Mouse (Mus musculus) limb, embryonic 11.5 days (tissue): ENCODE measurements at regions not wholly inside any gene's neighbourhood (a gene's known extent, or its start where the extent isn't known, plus 50 kb on each side); places are given as distances from the start of the nearest gene placed in this dataset.
A peak's percentile ranks its signal among the peaks of the same experiment; 100 is the strongest.

Experiments
- ATAC-seq: fragments of 200-750 bp; cut with Nextera tagmentation; 2 replicates; pipeline ENCODE4 v1.8.0; 2017; ENCODE audit warnings: low read depth; ENCODE audit not compliant: insufficient number of reproducible peaks, low FRiP score, low TSS enrichment
- DNase-seq: peaks from one replicate; pipeline ENCODE4 v3.0.0-alpha.2; 2015; ENCODE audit warnings: low spot score
- H3K27ac ChIP-seq: fragments of 300-500 bp; sonication (generic); replicated peaks from 2 replicates; pipeline ENCODE4 v1.5.1; 2014; ENCODE audit warnings: low read depth, mild to moderate bottlenecking, low read length
- H3K27me3 ChIP-seq: fragments of 300-500 bp; sonication (generic); 2 replicates; pipeline ENCODE4 v1.6.1; 2014; ENCODE audit warnings: mild to moderate bottlenecking, low read length, mixed read lengths; ENCODE audit not compliant: control insufficient read depth, insufficient read depth
- H3K36me3 ChIP-seq: fragments of 300-500 bp; sonication (generic); 2 replicates; pipeline ENCODE4 v1.6.1; 2014; ENCODE audit warnings: mild to moderate bottlenecking, low read length, moderate library complexity, mixed read lengths; ENCODE audit not compliant: control insufficient read depth, insufficient read depth
- H3K4me1 ChIP-seq: fragments of 300-500 bp; sonication (generic); 2 replicates; pipeline ENCODE4 v1.6.1; 2014; ENCODE audit warnings: low read length, mixed read lengths; ENCODE audit not compliant: control insufficient read depth, insufficient read depth
- H3K4me2 ChIP-seq: fragments of 300-500 bp; sonication (generic); 2 replicates; pipeline ENCODE4 v1.6.1; 2014; ENCODE audit warnings: low read depth, mild to moderate bottlenecking, moderate library complexity; ENCODE audit not compliant: severe bottlenecking
- H3K4me3 ChIP-seq: fragments of 300-500 bp; sonication (generic); 2 replicates; pipeline ENCODE4 v1.5.1; 2014; ENCODE audit warnings: low read depth, low read length
- H3K9ac ChIP-seq: fragments of 300-500 bp; sonication (generic); 2 replicates; pipeline ENCODE4 v1.6.1; 2014; ENCODE audit warnings: mild to moderate bottlenecking, low read length
- H3K9me3 ChIP-seq: fragments of 300-500 bp; sonication (generic); 2 replicates; pipeline ENCODE4 v1.6.1; 2016; ENCODE audit warnings: low read length; ENCODE audit not compliant: control insufficient read depth
- WGBS: fragments of 180-500 bp; shearing (Covaris S2); extraction: QIAGEN DNeasy Blood & Tissue Kit; methylation state at CpG from one replicate; pipeline ENCODE4 v1.1.7; 2014; 5-methylcytosine and 5-hydroxymethylcytosine counted together

- no peaks in the 10 kb centered on the region for H3K36me3 ChIP-seq
- H3K9me3 ChIP-seq, result no peaks in the 10 kb centered on the region
- no peaks in the 10 kb centered on the region for H3K27me3 ChIP-seq
- no peak overlapping the region for H3K4me2 ChIP-seq
- no peak overlapping the region for H3K4me3 ChIP-seq
- H3K27ac ChIP-seq, result no peak overlapping the region
- no peaks in the 10 kb centered on the region for H3K4me1 ChIP-seq
- ATAC-seq (no peak), DNase-seq (no peak)
- no peak overlapping the region for H3K9ac ChIP-seq
Observed at GRCm38 (mm10) chr4:66556936-66557335, 152.5 kb upstream of the Astn2 start.

GRCm38 (mm10) chr4:66550306-66551104, 146.1 kb upstream of the Astn2 start:
- Histone ChIP-seq H3K4me1 (no peaks in the 10 kb centered on the region), H3K27ac (no peak overlapping the region), H3K4me2 (no peak overlapping the region), H3K9me3 (no peaks in the 10 kb centered on the region), H3K4me3 (no peak overlapping the region), H3K27me3 (no peaks in the 10 kb centered on the region), H3K9ac (no peak overlapping the region), H3K36me3 (no peaks in the 10 kb centered on the region)
- no peak for ATAC-seq
- WGBS, result 66% methylated on average over 3 of the region's 3 CpGs
- DNase-seq, result no peak

DNA sequence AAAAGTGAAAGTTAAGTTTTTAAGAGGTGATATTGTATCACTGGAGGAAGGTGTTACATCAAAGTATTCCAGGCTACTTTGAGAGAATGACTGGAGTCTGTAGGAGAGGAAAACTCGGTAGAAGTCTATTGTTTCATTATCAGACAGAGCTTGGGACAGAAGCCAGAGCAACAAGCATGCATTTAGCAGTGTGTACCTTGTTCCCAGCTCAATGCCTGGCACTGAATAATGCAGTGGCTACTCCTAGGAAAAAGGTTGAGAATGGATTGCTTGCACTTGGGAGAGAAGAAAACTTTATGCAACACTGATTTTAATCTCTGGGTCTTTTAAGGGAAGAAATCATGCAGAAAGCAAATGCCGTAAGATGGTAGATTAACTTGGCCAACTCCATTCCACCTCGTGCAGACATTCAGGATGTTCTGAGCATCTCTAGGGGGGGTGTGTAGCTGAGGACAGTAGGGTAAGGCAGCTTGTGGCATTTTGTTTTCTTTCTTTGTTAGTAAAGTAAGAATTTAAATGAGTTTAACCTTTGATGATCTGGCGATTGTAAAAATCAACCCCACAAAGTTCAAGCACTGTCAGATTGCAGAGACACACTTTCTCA, 138.5 kb upstream of the Astn2 start:
- H3K4me3 ChIP-seq, result no peak overlapping the region
- no peak overlapping the region for H3K9ac ChIP-seq
- no peaks in the 10 kb centered on the region for H3K27me3 ChIP-seq
- H3K27ac ChIP-seq, result no peak overlapping the region
- WGBS, result 69% methylated on average over 4 of the region's 4 CpGs
- no peak for DNase-seq
- ATAC-seq, result no peak
- no peaks in the 10 kb centered on the region for H3K36me3 ChIP-seq
- H3K4me1 ChIP-seq, result no peaks in the 10 kb centered on the region
- H3K9me3 ChIP-seq, result no peaks in the 10 kb centered on the region
- H3K4me2 ChIP-seq, result no peak overlapping the region

DNA sequence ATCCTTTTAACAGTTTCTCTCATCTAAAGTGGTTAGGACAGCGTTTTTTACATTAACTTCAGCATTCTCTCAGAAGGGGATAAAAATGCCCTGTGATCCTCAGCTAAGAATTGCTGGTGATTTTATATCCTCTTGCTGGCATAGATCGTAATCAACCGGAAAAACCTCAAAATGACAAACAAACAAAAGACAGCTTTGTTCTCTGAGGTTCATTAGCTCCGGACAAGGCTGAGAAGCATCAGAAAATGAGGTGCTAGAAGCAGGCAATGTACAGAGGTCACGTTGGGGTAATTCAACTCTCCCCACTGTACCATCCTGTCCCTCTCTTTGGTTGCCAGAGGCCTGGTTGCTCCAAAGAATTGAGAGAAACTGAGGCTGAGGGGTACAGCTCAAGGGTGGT, 120.0 kb upstream of the Astn2 start:
- no peaks in the 10 kb centered on the region for H3K4me1 ChIP-seq
- H3K27me3 ChIP-seq, result no peaks in the 10 kb centered on the region
- H3K36me3 ChIP-seq, result no peaks in the 10 kb centered on the region
- no peak overlapping the region for H3K27ac ChIP-seq
- ATAC-seq (no peak), DNase-seq (no peak)
- H3K4me3 ChIP-seq, result no peak overlapping the region
- H3K9ac ChIP-seq, result no peak overlapping the region
- no peaks in the 10 kb centered on the region for H3K9me3 ChIP-seq
- 73% methylated on average over 5 of the region's 5 CpGs for WGBS
- H3K4me2 ChIP-seq, result no peak overlapping the region

- WGBS, result 89% methylated on average over 2 of the region's 2 CpGs
- ATAC-seq (no peak), DNase-seq (no peak)
- Histone ChIP-seq H3K4me1 (no peaks in the 10 kb centered on the region), H3K9me3 (no peaks in the 10 kb centered on the region), H3K9ac (no peak overlapping the region), H3K4me2 (no peak overlapping the region), H3K27me3 (no peaks in the 10 kb centered on the region), H3K27ac (no peak overlapping the region), H3K36me3 (no peaks in the 10 kb centered on the region), H3K4me3 (no peak overlapping the region)
Observed at GRCm38 (mm10) chr4:66523886-66524245, 119.5 kb upstream of the Astn2 start.

DNA sequence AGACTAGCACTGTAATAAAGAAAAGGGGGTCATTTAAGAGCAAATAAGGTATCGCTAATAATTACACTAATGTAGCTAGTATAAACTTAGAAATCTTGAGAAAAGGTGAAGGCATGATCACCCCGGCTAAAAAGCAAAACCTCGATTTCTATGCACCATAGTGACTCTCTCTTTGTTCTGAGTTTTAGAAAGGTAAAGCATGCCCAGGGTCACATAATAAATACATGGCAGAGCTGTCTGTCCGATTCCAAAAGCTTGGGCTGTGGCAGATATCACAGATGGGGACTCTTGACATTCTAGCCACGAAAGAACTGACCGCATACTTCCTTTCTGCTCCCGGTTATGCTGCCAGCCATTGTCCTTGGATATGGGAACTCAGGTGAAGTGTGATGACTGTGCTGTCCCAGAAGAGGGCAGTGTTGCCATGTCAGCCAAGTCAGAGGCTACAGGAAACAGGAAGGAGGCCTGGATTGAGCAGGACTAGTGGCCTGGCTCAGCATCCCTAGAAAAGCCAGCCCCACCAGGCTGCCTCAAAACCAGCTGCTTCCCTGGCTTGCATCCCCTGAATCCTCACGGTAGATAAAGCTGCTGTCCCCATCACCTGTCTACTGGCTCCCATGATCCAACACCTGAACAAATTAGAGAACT, 119.0 kb upstream of the Astn2 start:
- no peaks in the 10 kb centered on the region for H3K9me3 ChIP-seq
- H3K4me1 ChIP-seq, result no peaks in the 10 kb centered on the region
- H3K9ac ChIP-seq, result no peak overlapping the region
- H3K4me3 ChIP-seq, result no peak overlapping the region
- no peaks in the 10 kb centered on the region for H3K27me3 ChIP-seq
- no peak overlapping the region for H3K4me2 ChIP-seq
- WGBS, result 46% methylated on average over 8 of the region's 8 CpGs
- DNase-seq, result peak; percentile 77
- H3K27ac ChIP-seq, result no peak overlapping the region
- no peaks in the 10 kb centered on the region for H3K36me3 ChIP-seq
- peak; percentile 77 for ATAC-seq

GRCm38 (mm10) chr4:66522097-66522809, 117.8 kb upstream of the Astn2 start:
- ATAC-seq, result no peak
- WGBS, result 86% methylated on average over 2 of the region's 2 CpGs

DNA sequence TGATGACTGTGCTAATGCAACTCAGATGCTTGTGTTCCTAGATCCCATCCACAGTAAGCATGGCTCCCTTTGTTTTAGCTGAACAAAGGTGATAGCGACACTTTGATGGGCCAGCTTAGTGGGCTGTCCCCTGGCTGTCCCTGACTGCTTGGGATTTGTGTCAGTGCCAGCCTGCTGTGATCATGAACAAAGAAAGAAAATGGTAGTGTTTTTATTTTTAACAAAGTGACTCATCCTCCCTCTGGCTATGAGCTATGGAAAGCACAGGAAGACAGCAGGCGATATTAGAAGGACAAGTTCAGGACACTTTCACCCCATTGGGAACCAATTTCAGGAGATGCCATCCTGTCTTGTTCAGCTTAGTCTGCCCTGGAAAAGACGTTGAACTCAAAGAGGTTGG, 116.4 kb upstream of the Astn2 start:
- no peak for DNase-seq
- Histone ChIP-seq H3K4me2 (no peak overlapping the region), H3K27ac (no peak overlapping the region), H3K4me1 (no peaks in the 10 kb centered on the region), H3K4me3 (no peak overlapping the region), H3K27me3 (no peaks in the 10 kb centered on the region), H3K36me3 (no peaks in the 10 kb centered on the region), H3K9me3 (no peaks in the 10 kb centered on the region), H3K9ac (no peak overlapping the region)
- ATAC-seq, result no peak
- WGBS, result 77% methylated on average over 3 of the region's 3 CpGs

More at GRCm38 (mm10) chr4:66522097-66522809, 117.8 kb upstream of the Astn2 start:
- DNase-seq, result no peak
- Histone ChIP-seq H3K36me3 (no peaks in the 10 kb centered on the region), H3K4me3 (no peak overlapping the region), H3K9me3 (no peaks in the 10 kb centered on the region), H3K27me3 (no peaks in the 10 kb centered on the region), H3K27ac (no peak overlapping the region), H3K4me2 (no peak overlapping the region), H3K9ac (no peak overlapping the region), H3K4me1 (no peaks in the 10 kb centered on the region)
